Comparison of ENCODE assay signal across 11 mouse cellular contexts in genomic region chr10:95729890-95730289, GRCm38 (mm10). TPM values are rescaled to one million over a fixed set of nuclear protein-coding genes. Genes with fewer than 3 reads are reported as not detected.
DNase-seq lines count a peak whose midpoint lies in the region; ATAC-seq and TF ChIP-seq lines count a peak whose summit lies in the region.
"Had no signal": no experiment of that assay in that cellular context is flagged by ENCODE, and none has a peak within 500 bp of the region (broad histone marks: within the 10 kb centered on the region; RNA-seq: fewer than 3 reads in every experiment).

No protein-coding gene starts in this region.

- 21% methylated on average over 9 of the region's 9 CpGs for WGBS in hindbrain, postnatal 0 days
- 4% methylated on average over 9 of the region's 9 CpGs for WGBS in limb, embryonic 14.5 days

- no peaks in the 10 kb centered on the region for H3K27me3 ChIP-seq in hindbrain, postnatal 0 days (ENCODE audit: insufficient read depth, low read length)
- no peaks in the 10 kb centered on the region for H3K27me3 ChIP-seq in limb, embryonic 14.5 days (ENCODE audit: control insufficient read depth, insufficient read depth, low read length)

- DNase-seq in NIH3T3 (ENCODE audit: low read depth) (peak; percentile 73), MN1 (ENCODE audit: low spot score) (no peak)
- DNase-seq in embryo, embryonic 10 days (ENCODE audit: low spot score), result peak; percentile 83
- peak; percentile 49 for DNase-seq in hindbrain, postnatal 0 days (ENCODE audit: low spot score)
- DNase-seq in limb, embryonic 14.5 days (ENCODE audit: low spot score), result peak; percentile 95
- DNase-seq in cerebellum, postnatal 25 days, result no peak
- no peak for DNase-seq in urinary bladder, adult 2 months (ENCODE audit: low spot score)
- DNase-seq in heart, postnatal 4 days, result no peak
- DNase-seq: adrenal gland, postnatal 10 days; heart, adult 18-20 months had no signal

- H3K4me2 ChIP-seq in hindbrain, postnatal 0 days (ENCODE audit: low read depth, low read length), result no peak overlapping the region
- peak overlapping the region; percentile 32 for H3K4me2 ChIP-seq in limb, embryonic 14.5 days (replicated peaks; ENCODE audit: low read depth, low read length, severe bottlenecking)

- no peak overlapping the region for H3K9ac ChIP-seq in hindbrain, postnatal 0 days (replicated peaks; ENCODE audit: low read length)
- no peak overlapping the region for H3K9ac ChIP-seq in limb, embryonic 14.5 days (ENCODE audit: low read depth, low read length, severe bottlenecking)

- H3K36me3 ChIP-seq in hindbrain, postnatal 0 days (ENCODE audit: insufficient read depth, low read length), result no peaks in the 10 kb centered on the region
- no peaks in the 10 kb centered on the region for H3K36me3 ChIP-seq in limb, embryonic 14.5 days (ENCODE audit: control insufficient read depth, insufficient read depth, low read length)

- no peak for ATAC-seq in hindbrain, postnatal 0 days
- peak; percentile 97 for ATAC-seq in limb, embryonic 14.5 days (ENCODE audit: low FRiP score, low read depth)

- TF ChIP-seq CTCF in hindbrain, postnatal 0 days (IDR thresholded peaks at IDR 0.05; ENCODE audit: low read depth), result no peak

- no peak for TF ChIP-seq POLR2A in limb, embryonic 14.5 days (IDR thresholded peaks at IDR 0.05; ENCODE audit: borderline replicate concordance, extremely low read depth, insufficient read depth, insufficient read length)

- 0 out of 2 replicates have a peak, but pooled peaks cover 3% of the 10 kb centered on the region for H3K4me1 ChIP-seq in hindbrain, postnatal 0 days (ENCODE audit: insufficient read depth, low read length)
- H3K4me1 ChIP-seq in limb, embryonic 14.5 days (ENCODE audit: control insufficient read depth, insufficient read depth, low read length), result peaks cover 32% of the 10 kb centered on the region

- H3K9me3 ChIP-seq in hindbrain, postnatal 0 days (ENCODE audit: low read length), result no peaks in the 10 kb centered on the region
- H3K9me3 ChIP-seq in limb, embryonic 14.5 days (ENCODE audit: control insufficient read depth, low read length), result no peaks in the 10 kb centered on the region

- no peak overlapping the region for H3K4me3 ChIP-seq in hindbrain, postnatal 0 days (ENCODE audit: low read length)
- no peak overlapping the region for H3K4me3 ChIP-seq in limb, embryonic 14.5 days (replicated peaks; ENCODE audit: low read length)

- no peak overlapping the region for H3K27ac ChIP-seq in hindbrain, postnatal 0 days
- H3K27ac ChIP-seq in limb, embryonic 14.5 days (replicated peaks; ENCODE audit: low read depth, low read length), result peak overlapping the region; percentile 59

RNA-seq across cellular contexts. Expression of gene Anapc15-ps, which starts 56.6 kb away (rescaled TPM):
- total RNA-seq in hindbrain, postnatal 0 days (2014; rRNA removed), result not detected in 2 replicates
- 0.54 TPM in 1 of 2 replicates, not detected in the other for polyA plus RNA-seq in hindbrain, postnatal 0 days (2015; fragmentation: Nextera tagmentation; extraction: Ambion mirVana)
- polyA plus RNA-seq in limb, embryonic 14.5 days (2012; rRNA removed), result 0.31 TPM in 1 of 2 replicates, not detected in the other
- polyA plus RNA-seq in limb, embryonic 14.5 days (2014; fragmentation: Nextera tagmentation; extraction: Ambion mirVana), result not detected in 2 replicates
- polyA plus RNA-seq in urinary bladder, adult 2 months (2012; rRNA removed), result 0.25 and 0.46 TPM in 2 replicates
- not detected for total RNA-seq in heart, postnatal 4 days (2021)
- total RNA-seq: adrenal gland, postnatal 10 days; heart, adult 18-20 months; neutrophil, adult 5-6 weeks had no signal

Comparison
In these comparisons a context has a peak if more than half of its experiments do, and no peak if none do; other contexts are left out.
1. DNase-seq: peak in NIH3T3 (single experiment), embryo, embryonic 10 days (single experiment), hindbrain, postnatal 0 days (single experiment) and limb, embryonic 14.5 days (single experiment); none in MN1 (single experiment), cerebellum, postnatal 25 days (0 of 2), urinary bladder, adult 2 months (single experiment) and heart, postnatal 4 days (single experiment).